ENCODE assay signal across 25 mouse cellular contexts in the genomic region with DNA sequence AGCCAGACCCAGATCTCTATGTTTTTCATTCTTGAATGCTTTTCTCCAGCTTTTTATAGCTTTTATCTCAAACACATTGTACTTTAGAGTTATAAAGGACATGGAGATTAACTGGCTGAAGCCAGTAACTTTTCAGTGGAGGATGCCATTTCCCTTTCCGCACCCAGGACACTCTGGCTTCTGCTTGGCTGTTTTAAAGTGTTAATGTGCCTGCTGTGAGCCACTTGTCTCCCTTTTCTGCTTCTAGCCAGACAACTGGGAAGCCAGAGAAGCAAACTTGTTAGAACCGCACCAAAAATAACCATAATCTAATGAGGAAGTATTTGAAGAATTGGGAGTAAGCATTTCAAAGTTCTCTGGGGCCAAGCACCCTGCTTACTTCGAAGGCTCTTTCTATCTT. TPM values are rescaled to one million over a fixed set of nuclear protein-coding genes. Genes with fewer than 3 reads are reported as not detected.
DNase-seq lines count a peak whose midpoint lies in the region; ATAC-seq and TF ChIP-seq lines count a peak whose summit lies in the region.
"Had no signal": no experiment of that assay in that cellular context is flagged by ENCODE, and none has a peak within 500 bp of the region (broad histone marks: within the 10 kb centered on the region; RNA-seq: fewer than 3 reads in every experiment).

No protein-coding gene starts in this region.

- WGBS in heart, embryonic 14.5 days, result 12% methylated on average over 3 of the region's 3 CpGs
- WGBS in intestine, postnatal 0 days, result 19% methylated on average over 3 of the region's 3 CpGs
- 26% methylated on average over 3 of the region's 3 CpGs for WGBS in forebrain, embryonic 12.5 days

- TF ChIP-seq EP300 in MEL (IDR thresholded peaks at IDR 0.05; ENCODE audit: low read depth in 1 of 2, low read length in 2 of 2), result no peak

- TF ChIP-seq POLR2A in MEL (IDR thresholded peaks at IDR 0.05; ENCODE audit: control insufficient read depth in 1 of 2, insufficient read depth in 1 of 2, low read depth in 1 of 2, low read length in 2 of 2, poor library complexity in 1 of 2), result no peak

- H3K9me3 ChIP-seq in heart, embryonic 14.5 days (ENCODE audit: control insufficient read depth, low read length), result no peaks in the 10 kb centered on the region
- no peaks in the 10 kb centered on the region for H3K9me3 ChIP-seq in MEL (replicated peaks; ENCODE audit: insufficient read depth, low read length)
- no peaks in the 10 kb centered on the region for H3K9me3 ChIP-seq in intestine, postnatal 0 days (ENCODE audit: control insufficient read depth)
- no peaks in the 10 kb centered on the region for H3K9me3 ChIP-seq in forebrain, embryonic 12.5 days
- H3K9me3 ChIP-seq: embryonic facial prominence, embryonic 13.5 days; forebrain, embryonic 13.5 days; G1E; heart, embryonic 12.5 days; hindbrain, embryonic 12.5 days had no signal

- H3K4me2 ChIP-seq in heart, embryonic 14.5 days (ENCODE audit: low read length), result 0 out of 2 replicates have a peak overlapping the region, but pooled peaks have one; percentile 5
- H3K4me2 ChIP-seq in intestine, postnatal 0 days (replicated peaks; ENCODE audit: low read depth), result 0 out of 2 replicates have a peak overlapping the region, but pooled peaks have one; percentile 24
- H3K4me2 ChIP-seq in forebrain, embryonic 12.5 days, result no peak overlapping the region
- H3K4me2 ChIP-seq: embryonic facial prominence, embryonic 13.5 days; forebrain, embryonic 13.5 days; heart, embryonic 12.5 days; hindbrain, embryonic 12.5 days had no signal

- ATAC-seq in heart, embryonic 14.5 days (ENCODE audit: insufficient number of reproducible peaks, insufficient read depth, low FRiP score, low read depth), result no peak
- ATAC-seq in intestine, postnatal 0 days, result no peak
- no peak for ATAC-seq in forebrain, embryonic 12.5 days (ENCODE audit: low FRiP score)
- ATAC-seq: forebrain, embryonic 13.5 days; forebrain, postnatal 0 days; hindbrain, embryonic 16.5 days; inflammation-experienced regulatory T-cells, adult 6 months had no signal

- no peak overlapping the region for H3K9ac ChIP-seq in heart, embryonic 14.5 days (ENCODE audit: low read length)
- H3K9ac ChIP-seq in MEL (ENCODE audit: control insufficient read depth, low read depth, low read length, poor library complexity, severe bottlenecking), result no peak overlapping the region
- no peak overlapping the region for H3K9ac ChIP-seq in intestine, postnatal 0 days (ENCODE audit: low read depth, low read length)
- H3K9ac ChIP-seq in forebrain, embryonic 12.5 days, result no peak overlapping the region
- H3K9ac ChIP-seq: embryonic facial prominence, embryonic 13.5 days; forebrain, embryonic 13.5 days; forebrain, postnatal 0 days; heart, embryonic 12.5 days; hindbrain, embryonic 12.5 days had no signal

- H3K27me3 ChIP-seq in heart, embryonic 14.5 days (ENCODE audit: control insufficient read depth, insufficient read depth, low read length), result no peaks in the 10 kb centered on the region
- no peaks in the 10 kb centered on the region for H3K27me3 ChIP-seq in MEL (ENCODE audit: control insufficient read depth in 1 of 2, insufficient read depth in 2 of 2, low read length in 2 of 2)
- no peaks in the 10 kb centered on the region for H3K27me3 ChIP-seq in intestine, postnatal 0 days (replicated peaks; ENCODE audit: control insufficient read depth, insufficient read depth, low read length)
- H3K27me3 ChIP-seq in forebrain, embryonic 12.5 days, result no peaks in the 10 kb centered on the region
- H3K27me3 ChIP-seq: CH12.LX; embryonic facial prominence, embryonic 13.5 days; forebrain, embryonic 13.5 days; heart, embryonic 12.5 days; hindbrain, embryonic 12.5 days had no signal

- no peak overlapping the region for H3K27ac ChIP-seq in heart, embryonic 14.5 days (replicated peaks in 1 of 2; ENCODE audit: control insufficient read depth in 1 of 2, insufficient read depth in 1 of 2, low read depth in 2 of 2, low read length in 2 of 2)
- H3K27ac ChIP-seq in MEL (ENCODE audit: control insufficient read depth, low read depth, low read length), result no peak overlapping the region
- no peak overlapping the region for H3K27ac ChIP-seq in intestine, postnatal 0 days (ENCODE audit: low read depth, low read length)
- H3K27ac ChIP-seq in forebrain, embryonic 12.5 days, result no peak overlapping the region
- H3K27ac ChIP-seq in left cerebral cortex, adult 2 months, result no peak overlapping the region
- H3K27ac ChIP-seq: embryonic facial prominence, embryonic 13.5 days; forebrain, embryonic 13.5 days; heart, adult 2 months; hindbrain, embryonic 12.5 days had no signal

- H3K79me2 ChIP-seq in MEL (ENCODE audit: control insufficient read depth, insufficient read depth, low read length, poor library complexity), result no peaks in the 10 kb centered on the region

- no peaks in the 10 kb centered on the region for H3K36me3 ChIP-seq in heart, embryonic 14.5 days (ENCODE audit: control insufficient read depth, insufficient read depth, low read length)
- no peaks in the 10 kb centered on the region for H3K36me3 ChIP-seq in MEL (ENCODE audit: control insufficient read depth in 1 of 2, insufficient read depth in 2 of 2, low read length in 2 of 2)
- H3K36me3 ChIP-seq in intestine, postnatal 0 days (ENCODE audit: control insufficient read depth, insufficient read depth), result no peaks in the 10 kb centered on the region
- no peaks in the 10 kb centered on the region for H3K36me3 ChIP-seq in forebrain, embryonic 12.5 days (replicated peaks)
- H3K36me3 ChIP-seq: embryonic facial prominence, embryonic 13.5 days; G1E; heart, embryonic 12.5 days; hindbrain, embryonic 12.5 days had no signal

- no peaks in the 10 kb centered on the region for H3K4me1 ChIP-seq in heart, embryonic 14.5 days (ENCODE audit: control insufficient read depth in 2 of 2, insufficient read depth in 2 of 2, low read length in 2 of 2)
- no peaks in the 10 kb centered on the region for H3K4me1 ChIP-seq in MEL (ENCODE audit: control insufficient read depth in 1 of 2, insufficient read depth in 2 of 2, low read length in 2 of 2)
- no peaks in the 10 kb centered on the region for H3K4me1 ChIP-seq in intestine, postnatal 0 days (replicated peaks; ENCODE audit: control insufficient read depth, insufficient read depth, low read length)
- no peaks in the 10 kb centered on the region for H3K4me1 ChIP-seq in forebrain, embryonic 12.5 days
- H3K4me1 ChIP-seq: embryonic facial prominence, embryonic 13.5 days; forebrain, embryonic 13.5 days; heart, embryonic 12.5 days; hindbrain, embryonic 12.5 days had no signal

- DNase-seq in heart, adult 11 months, result no peak
- peak; percentile 24 for DNase-seq in MEL (ENCODE audit: low read depth, low spot score)
- no peak for DNase-seq in natural killer cell, adult 2 months (ENCODE audit: low spot score in 2 of 2)
- DNase-seq in left cerebral cortex, adult 2 months (ENCODE audit: extremely low spot score in 1 of 2, low spot score in 2 of 2), result no peak
- DNase-seq: adrenal gland, adult 2 months; adrenal gland, postnatal 25 days; cerebellum, adult 18-20 months; cerebellum, adult 9-11 months; cerebellum, postnatal 36 days; forebrain, postnatal 0 days; gastrocnemius, postnatal 36 days; heart, adult 2 months; heart, postnatal 36 days had no signal

- TF ChIP-seq CTCF in MEL (IDR thresholded peaks at IDR 0.05 in 2 of 3, conservative IDR thresholded peaks at IDR 0.05 in 1 of 3; ENCODE audit: control insufficient read depth in 1 of 3, insufficient read depth in 1 of 3, low read depth in 2 of 3, low read length in 3 of 3, poor library complexity in 1 of 3, severe bottlenecking in 1 of 3), result no peak
- no peak for TF ChIP-seq CTCF in intestine, postnatal 0 days (IDR thresholded peaks at IDR 0.05; ENCODE audit: low read depth)
- TF ChIP-seq CTCF in left cerebral cortex, adult 2 months (IDR thresholded peaks at IDR 0.05), result no peak

- no peak for TF ChIP-seq RAD21 in MEL (IDR thresholded peaks at IDR 0.05; ENCODE audit: low read depth, low read length)

- intact Hi-C loops in left cerebral cortex, adult 2 months (cut with DNase I), result no loop called here

- no peak overlapping the region for H3K4me3 ChIP-seq in heart, embryonic 14.5 days (ENCODE audit: control insufficient read depth in 1 of 2, insufficient read depth in 1 of 2, low read depth in 1 of 2, low read length in 2 of 2)
- H3K4me3 ChIP-seq in MEL (ENCODE audit: control insufficient read depth in 1 of 2, insufficient read depth in 1 of 2, low read depth in 2 of 2, low read length in 2 of 2), result no peak overlapping the region
- H3K4me3 ChIP-seq in intestine, postnatal 0 days (ENCODE audit: low read depth, low read length), result no peak overlapping the region
- no peak overlapping the region for H3K4me3 ChIP-seq in forebrain, embryonic 12.5 days (replicated peaks)
- no peak overlapping the region for H3K4me3 ChIP-seq in left cerebral cortex, adult 2 months
- H3K4me3 ChIP-seq: embryonic facial prominence, embryonic 13.5 days; forebrain, embryonic 13.5 days; heart, adult 2 months; heart, embryonic 12.5 days; hindbrain, embryonic 12.5 days had no signal

TF ChIP-seq in MEL, 35 proteins besides CTCF, POLR2A, EP300 and RAD21 (continues in another document):
- no peak for TF ChIP-seq USF2 (IDR thresholded peaks at IDR 0.05; ENCODE audit: borderline replicate concordance in 1 of 2, insufficient read depth in 1 of 2, low read depth in 1 of 2, low read length in 2 of 2)
- no peak for TF ChIP-seq MAZ (IDR thresholded peaks at IDR 0.05; ENCODE audit: low read depth, low read length)
- no peak for TF ChIP-seq ZMIZ1 (IDR thresholded peaks at IDR 0.05; ENCODE audit: low read depth, low read length)
- TF ChIP-seq MYC (IDR thresholded peaks at IDR 0.05; ENCODE audit: low read depth, low read length), result no peak
- TF ChIP-seq MEF2A (IDR thresholded peaks at IDR 0.05; ENCODE audit: extremely low read depth, insufficient replicate concordance, low read depth, low read length, poor library complexity, severe bottlenecking), result no peak
- TF ChIP-seq ZC3H11A (IDR thresholded peaks at IDR 0.05; ENCODE audit: low read depth, low read length), result no peak
- no peak for TF ChIP-seq POLR2AphosphoS5 (IDR thresholded peaks at IDR 0.05; ENCODE audit: borderline replicate concordance, low read depth, low read length)
- no peak for TF ChIP-seq GABPA (IDR thresholded peaks at IDR 0.05; ENCODE audit: low read depth, low read length)
- TF ChIP-seq BHLHE40 (IDR thresholded peaks at IDR 0.05; ENCODE audit: borderline replicate concordance, low read depth, low read length), result no peak
- TF ChIP-seq TBP (IDR thresholded peaks at IDR 0.05; ENCODE audit: low read depth, low read length), result no peak
- no peak for TF ChIP-seq USF1 (IDR thresholded peaks at IDR 0.05; ENCODE audit: low read depth, low read length)

RNA-seq across cellular contexts. Expression of gene Htr7, which starts 42.5 kb away (rescaled TPM):
- 0.07 TPM in 1 of 2 replicates, not detected in the other for polyA plus RNA-seq in heart, embryonic 14.5 days (2014; fragmentation: Nextera tagmentation; extraction: Ambion mirVana)
- total RNA-seq in MEL (2012; rRNA removed), result not detected in 2 replicates
- polyA plus RNA-seq in MEL (2012; ENCODE audit: insufficient read depth in 1 of 2, insufficient read length in 2 of 2, low read depth in 1 of 2, low replicate concordance in 2 of 2, missing spikeins in 1 of 2), result not detected
- 0.17 TPM in 1 of 2 replicates, not detected in the other for polyA plus RNA-seq in intestine, postnatal 0 days (2015; fragmentation: Nextera tagmentation; extraction: Ambion mirVana)
- polyA plus RNA-seq in forebrain, embryonic 12.5 days (2016; fragmentation: Nextera tagmentation; extraction: Ambion mirVana), result 0.60 and 0.82 TPM in 2 replicates
- total RNA-seq in left cerebral cortex, adult 2 months (2021), result 10 to 100 TPM; 13.0 to 13.5 TPM
- total RNA-seq: adrenal gland, adult 2 months; adrenal gland, postnatal 25 days; CH12.LX had no signal
- polyA plus RNA-seq: G1E; heart, postnatal 0 days; inflammation-experienced regulatory T-cells, adult 6 months had no signal
